ENCODE assay signal across 18 mouse cellular contexts in the genomic region with DNA sequence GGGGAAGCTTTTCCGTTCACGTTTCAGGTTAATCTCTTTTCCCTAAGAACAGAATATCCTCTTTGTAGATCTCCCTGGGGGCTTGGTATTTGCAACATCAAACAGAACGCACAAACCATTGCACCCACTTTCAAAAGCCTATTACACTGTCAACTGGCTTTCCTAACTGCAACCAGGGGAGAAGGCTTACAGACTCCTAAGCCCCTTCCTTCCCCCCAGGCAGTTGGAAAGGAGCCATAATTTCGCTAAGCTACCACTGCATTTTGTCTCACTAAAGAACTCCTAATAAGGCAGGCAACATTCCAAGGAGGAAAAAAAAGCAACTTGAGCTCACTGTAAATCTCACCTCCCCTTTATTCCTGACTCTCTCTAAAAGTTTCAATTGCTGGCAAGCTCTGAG.
DNase-seq lines count a peak whose midpoint lies in the region; ATAC-seq lines count a peak whose summit lies in the region.
"Had no signal": no experiment of that assay in that cellular context is flagged by ENCODE, and none has a peak within 500 bp of the region (broad histone marks: within the 10 kb centered on the region; RNA-seq: fewer than 3 reads in every experiment).

No protein-coding gene starts in this region.

- no peak overlapping the region for H3K9ac ChIP-seq in kidney, embryonic 16.5 days (replicated peaks; ENCODE audit: low read length)
- no peak overlapping the region for H3K9ac ChIP-seq in forebrain, embryonic 15.5 days (replicated peaks)
- H3K9ac ChIP-seq: midbrain, embryonic 12.5 days; stomach, embryonic 15.5 days had no signal

- no peaks in the 10 kb centered on the region for H3K36me3 ChIP-seq in kidney, embryonic 16.5 days (ENCODE audit: insufficient read depth, low read length)
- H3K36me3 ChIP-seq in forebrain, embryonic 15.5 days, result no peaks in the 10 kb centered on the region
- H3K36me3 ChIP-seq: midbrain, embryonic 12.5 days; stomach, embryonic 15.5 days had no signal

- peak overlapping the region; percentile 34; the same call in 1 of the 2 replicates for H3K27ac ChIP-seq in kidney, embryonic 16.5 days (ENCODE audit: low read length)
- H3K27ac ChIP-seq in forebrain, embryonic 15.5 days (replicated peaks), result peak overlapping the region; percentile 88; the same call in 1 of the 2 replicates
- H3K27ac ChIP-seq: midbrain, embryonic 12.5 days; stomach, embryonic 15.5 days had no signal

- ATAC-seq in kidney, embryonic 16.5 days (ENCODE audit: low FRiP score, low TSS enrichment), result no peak
- ATAC-seq in forebrain, embryonic 15.5 days (replicated peaks), result no peak
- ATAC-seq: intestine, postnatal 0 days had no signal

- H3K27me3 ChIP-seq in kidney, embryonic 16.5 days (ENCODE audit: insufficient read depth, low read length), result no peaks in the 10 kb centered on the region
- no peaks in the 10 kb centered on the region for H3K27me3 ChIP-seq in forebrain, embryonic 15.5 days
- H3K27me3 ChIP-seq: stomach, embryonic 15.5 days had no signal

- 49% methylated on average over 4 of the region's 4 CpGs for WGBS in kidney, embryonic 16.5 days
- 9% methylated on average over 4 of the region's 4 CpGs for WGBS in forebrain, embryonic 15.5 days

- no peaks in the 10 kb centered on the region for H3K9me3 ChIP-seq in kidney, embryonic 16.5 days (ENCODE audit: low read length)
- no peaks in the 10 kb centered on the region for H3K9me3 ChIP-seq in forebrain, embryonic 15.5 days
- H3K9me3 ChIP-seq: midbrain, embryonic 12.5 days; stomach, embryonic 15.5 days had no signal

- H3K4me3 ChIP-seq in kidney, embryonic 16.5 days (ENCODE audit: low read length), result no peak overlapping the region
- no peak overlapping the region for H3K4me3 ChIP-seq in forebrain, embryonic 15.5 days
- H3K4me3 ChIP-seq: midbrain, embryonic 12.5 days; stomach, embryonic 15.5 days had no signal

- peaks cover 59% of the 10 kb centered on the region for H3K4me1 ChIP-seq in kidney, embryonic 16.5 days (ENCODE audit: insufficient read depth, low read length)
- peaks cover 53% of the 10 kb centered on the region for H3K4me1 ChIP-seq in forebrain, embryonic 15.5 days

- DNase-seq in cerebellum, postnatal 10 days, result peak; percentile 24 to 39
- no peak for DNase-seq in cerebellum, adult 11-12 months
- no peak for DNase-seq in kidney, adult 18-20 months
- peak; percentile 25 for DNase-seq in MN1 (ENCODE audit: low spot score)
- no peak for DNase-seq in frontal cortex, adult 2 months (ENCODE audit: extremely low spot score in 1 of 2, low spot score in 1 of 2)
- no peak for DNase-seq in right cerebral cortex, postnatal 36 days (ENCODE audit: low spot score in 2 of 2)
- DNase-seq: adrenal gland, postnatal 36 days; cerebellum, adult 11 months; heart, postnatal 4 days; lung, postnatal 14 days; right cerebral cortex, postnatal 25 days; thymus, postnatal 25 days had no signal

- no peak overlapping the region for H3K4me2 ChIP-seq in kidney, embryonic 16.5 days (replicated peaks; ENCODE audit: low read depth, low read length)
- H3K4me2 ChIP-seq in forebrain, embryonic 15.5 days (replicated peaks), result no peak overlapping the region
- H3K4me2 ChIP-seq: liver, embryonic 11.5 days; midbrain, embryonic 12.5 days; stomach, embryonic 15.5 days had no signal

Comparison
In these comparisons a context has a peak if more than half of its experiments do, and no peak if none do; other contexts are left out.
1. DNase-seq: peak in cerebellum, postnatal 10 days (2 of 2) and MN1 (single experiment); none in cerebellum, adult 11-12 months (single experiment), kidney, adult 18-20 months (single experiment), frontal cortex, adult 2 months (0 of 2) and right cerebral cortex, postnatal 36 days (0 of 2).